Mouse (Mus musculus): ENCODE measurements at regions not wholly inside any gene's neighbourhood (a gene's known extent, or its start where the extent isn't known, plus 50 kb on each side); places are given as distances from the start of the nearest gene placed in this dataset.

GRCm38 (mm10) chr7:34507858-34508257 is 114.7 kb upstream of the Lsm14a start:
- Histone ChIP-seq H3K4me1 (ENCODE audit: control insufficient read depth in 2 of 2, insufficient read depth in 2 of 2, low read length in 2 of 2, poor library complexity in 1 of 2) (0 out of 4 replicates have a peak, but pooled peaks cover 1 to 2% of the 10 kb centered on the region in 2 experiments), H3K9me3 (ENCODE audit: control insufficient read depth, insufficient read depth, low read depth, low read length) (no peaks in the 10 kb centered on the region), H3K9ac (ENCODE audit: insufficient read depth, low read depth, low read length, poor library complexity, severe bottlenecking) (no peak overlapping the region), H3K27ac (ENCODE audit: insufficient read depth, low read depth, low read length, poor library complexity, severe bottlenecking) (no peak overlapping the region), H3K36me3 (ENCODE audit: control insufficient read depth, insufficient read depth, low read length, poor library complexity, severe bottlenecking) (no peaks in the 10 kb centered on the region), H3K4me3 (ENCODE audit: insufficient read depth in 1 of 2, low read depth in 1 of 2, low read length in 2 of 2, poor library complexity in 1 of 2, severe bottlenecking in 1 of 2) (no peak overlapping the region)
- in situ Hi-C loops (cut with MboI; ENCODE audit: low sequenced_read_pairs in 2 of 2, unreplicated experiment in 2 of 2) = no loop called here
- TF ChIP-seq ZNF384 (IDR thresholded peaks at IDR 0.05; ENCODE audit: low read depth, low read length) (no peak), HCFC1 (IDR thresholded peaks at IDR 0.05; ENCODE audit: borderline replicate concordance, insufficient read depth, low read length) (no peak), CHD2 (IDR thresholded peaks at IDR 0.05; ENCODE audit: low read depth, low read length) (no peak), MAFK (IDR thresholded peaks at IDR 0.05; ENCODE audit: insufficient read depth, low read depth, low read length) (no peak), ZC3H11A (IDR thresholded peaks at IDR 0.05; ENCODE audit: borderline replicate concordance, low read depth, low read length) (no peak)
- DNase-seq (ENCODE audit: low read depth, low spot score) = no peak

GRCm38 (mm10) chr7:34506816-34507215 is 113.7 kb upstream of the Lsm14a start:
- DNase-seq (ENCODE audit: low read depth, low spot score) = no peak
- H3K36me3 ChIP-seq (ENCODE audit: control insufficient read depth, insufficient read depth, low read length, poor library complexity, severe bottlenecking) = no peaks in the 10 kb centered on the region
- H3K4me1 ChIP-seq (ENCODE audit: control insufficient read depth in 2 of 2, insufficient read depth in 2 of 2, low read length in 2 of 2, poor library complexity in 1 of 2) = 0 out of 4 replicates have a peak, but pooled peaks cover 1 to 2% of the 10 kb centered on the region in 2 experiments
- TF ChIP-seq HCFC1 (IDR thresholded peaks at IDR 0.05; ENCODE audit: borderline replicate concordance, insufficient read depth, low read length) (no peak), CHD2 (IDR thresholded peaks at IDR 0.05; ENCODE audit: low read depth, low read length) (no peak), ZC3H11A (IDR thresholded peaks at IDR 0.05; ENCODE audit: borderline replicate concordance, low read depth, low read length) (0 out of 2 replicates have a peak, but pooled peaks have one; percentile 21), MAFK (IDR thresholded peaks at IDR 0.05; ENCODE audit: insufficient read depth, low read depth, low read length) (no peak)
- in situ Hi-C loops (cut with MboI; ENCODE audit: low sequenced_read_pairs in 2 of 2, unreplicated experiment in 2 of 2) = no loop called here
- H3K27ac ChIP-seq (ENCODE audit: insufficient read depth, low read depth, low read length, poor library complexity, severe bottlenecking) = no peak overlapping the region
- H3K4me3 ChIP-seq (ENCODE audit: insufficient read depth in 1 of 2, low read depth in 1 of 2, low read length in 2 of 2, poor library complexity in 1 of 2, severe bottlenecking in 1 of 2) = no peak overlapping the region
- no peaks in the 10 kb centered on the region for H3K9me3 ChIP-seq (ENCODE audit: control insufficient read depth, insufficient read depth, low read depth, low read length)
- no peak overlapping the region for H3K9ac ChIP-seq (ENCODE audit: insufficient read depth, low read depth, low read length, poor library complexity, severe bottlenecking)

- TF ChIP-seq ZNF384 (IDR thresholded peaks at IDR 0.05; ENCODE audit: low read depth, low read length) (no peak), CHD2 (IDR thresholded peaks at IDR 0.05; ENCODE audit: low read depth, low read length) (no peak), ZC3H11A (IDR thresholded peaks at IDR 0.05; ENCODE audit: borderline replicate concordance, low read depth, low read length) (no peak), HCFC1 (IDR thresholded peaks at IDR 0.05; ENCODE audit: borderline replicate concordance, insufficient read depth, low read length) (no peak), MAFK (IDR thresholded peaks at IDR 0.05; ENCODE audit: insufficient read depth, low read depth, low read length) (no peak)
- Histone ChIP-seq H3K9ac (ENCODE audit: insufficient read depth, low read depth, low read length, poor library complexity, severe bottlenecking) (no peak overlapping the region), H3K27ac (ENCODE audit: insufficient read depth, low read depth, low read length, poor library complexity, severe bottlenecking) (no peak overlapping the region), H3K4me1 (ENCODE audit: control insufficient read depth in 2 of 2, insufficient read depth in 2 of 2, low read length in 2 of 2, poor library complexity in 1 of 2) (no peaks in the 10 kb centered on the region), H3K36me3 (ENCODE audit: control insufficient read depth, insufficient read depth, low read length, poor library complexity, severe bottlenecking) (no peaks in the 10 kb centered on the region), H3K4me3 (ENCODE audit: insufficient read depth in 1 of 2, low read depth in 1 of 2, low read length in 2 of 2, poor library complexity in 1 of 2, severe bottlenecking in 1 of 2) (no peak overlapping the region), H3K9me3 (ENCODE audit: control insufficient read depth, insufficient read depth, low read depth, low read length) (no peaks in the 10 kb centered on the region)
- DNase-seq (ENCODE audit: low read depth, low spot score) = no peak
- in situ Hi-C loops (cut with MboI; ENCODE audit: low sequenced_read_pairs in 2 of 2, unreplicated experiment in 2 of 2) = no loop called here
Measured at GRCm38 (mm10) chr7:34493892-34494291, 100.8 kb upstream of the Lsm14a start.

- H3K9ac ChIP-seq (ENCODE audit: insufficient read depth, low read depth, low read length, poor library complexity, severe bottlenecking) = no peak overlapping the region
- no peak overlapping the region for H3K4me3 ChIP-seq (ENCODE audit: insufficient read depth in 1 of 2, low read depth in 1 of 2, low read length in 2 of 2, poor library complexity in 1 of 2, severe bottlenecking in 1 of 2)
- peak; percentile 47 for DNase-seq (ENCODE audit: low read depth, low spot score)
- H3K9me3 ChIP-seq (ENCODE audit: control insufficient read depth, insufficient read depth, low read depth, low read length) = no peaks in the 10 kb centered on the region
- TF ChIP-seq MAFK (IDR thresholded peaks at IDR 0.05; ENCODE audit: insufficient read depth, low read depth, low read length) (no peak), ZNF384 (IDR thresholded peaks at IDR 0.05; ENCODE audit: low read depth, low read length) (no peak), HCFC1 (IDR thresholded peaks at IDR 0.05; ENCODE audit: borderline replicate concordance, insufficient read depth, low read length) (no peak)
- no peak overlapping the region for H3K27ac ChIP-seq (ENCODE audit: insufficient read depth, low read depth, low read length, poor library complexity, severe bottlenecking)
- no peaks in the 10 kb centered on the region for H3K36me3 ChIP-seq (ENCODE audit: control insufficient read depth, insufficient read depth, low read length, poor library complexity, severe bottlenecking)
- H3K4me1 ChIP-seq (ENCODE audit: control insufficient read depth in 2 of 2, insufficient read depth in 2 of 2, low read length in 2 of 2, poor library complexity in 1 of 2) = no peaks in the 10 kb centered on the region
- in situ Hi-C loops (cut with MboI; ENCODE audit: low sequenced_read_pairs in 2 of 2, unreplicated experiment in 2 of 2) = no loop called here
Measured at GRCm38 (mm10) chr7:34484908-34485598, 91.9 kb upstream of the Lsm14a start.
